ENCODE assay signal across 9 mouse cellular contexts in the genomic region with DNA sequence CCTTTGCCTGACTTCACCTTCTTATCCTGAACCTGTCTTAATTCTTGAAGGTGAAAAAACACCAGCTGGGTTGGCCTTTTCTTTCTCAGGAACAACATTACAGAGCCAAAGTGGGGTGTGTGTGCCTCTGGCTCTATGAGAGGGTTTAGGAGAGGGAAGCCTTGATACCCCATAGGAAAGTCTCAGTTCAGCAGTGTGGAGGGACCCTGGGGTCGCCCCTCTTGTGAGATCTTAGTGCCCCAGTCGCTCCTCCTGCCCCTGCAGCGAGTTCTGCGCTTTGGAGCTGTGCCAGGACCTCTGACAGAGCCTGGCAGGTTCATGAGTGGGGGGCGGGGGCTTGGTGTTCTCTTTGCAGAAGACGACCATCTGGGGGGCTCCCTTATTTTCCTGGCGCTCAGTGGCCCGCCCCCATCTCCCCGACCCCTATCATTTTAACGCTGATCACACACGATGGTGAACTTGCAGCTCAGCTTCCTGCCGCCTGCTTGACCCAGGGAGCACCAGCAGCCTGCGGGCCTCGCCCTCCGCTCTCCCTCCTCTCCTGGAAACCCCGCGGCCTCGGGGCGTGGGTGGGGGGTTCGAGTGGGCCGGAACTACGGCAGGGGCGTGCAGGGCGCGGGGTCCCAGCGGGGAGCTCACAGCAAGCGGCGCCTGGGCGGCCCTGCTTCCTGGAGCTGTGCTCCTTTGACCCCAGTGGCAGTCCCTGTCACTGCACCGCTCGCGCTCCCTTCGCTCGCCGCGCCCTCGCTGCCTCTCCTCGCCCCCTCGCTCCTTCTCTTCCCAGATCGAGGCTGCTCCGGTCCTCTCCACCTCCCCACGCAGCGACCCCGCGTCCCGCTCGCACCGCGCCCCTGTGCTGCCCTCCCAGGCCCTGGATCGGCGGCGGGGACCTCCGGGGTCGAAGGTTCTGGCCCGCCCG. TPM values are rescaled to one million over a fixed set of nuclear protein-coding genes. Genes with fewer than 3 reads are reported as not detected.
DNase-seq lines count a peak whose midpoint lies in the region; ATAC-seq and TF ChIP-seq lines count a peak whose summit lies in the region.
"Had no signal": no experiment of that assay in that cellular context is flagged by ENCODE, and none has a peak within 500 bp of the region (broad histone marks: within the 10 kb centered on the region; RNA-seq: fewer than 3 reads in every experiment).

Gene Mpped2, plus strand, starts transcription at position 487 of the 919 bp plus-strand sequence.

- H3K9me3 ChIP-seq in hindbrain, embryonic 13.5 days, result no peaks in the 10 kb centered on the region

- H3K4me3 ChIP-seq in hindbrain, embryonic 13.5 days, result peak within 1 kb of the TSS; percentile 86
- peak within 1 kb of the TSS; percentile 97 for H3K4me3 ChIP-seq in left cerebral cortex, adult 2 months

- H3K36me3 ChIP-seq in hindbrain, embryonic 13.5 days, result no peaks in the 10 kb centered on the region

- intact Hi-C loops in left cerebral cortex, adult 2 months (cut with DNase I), result loop anchor here (2.0 to 5.0 kb wide), 2 partner anchors 262 to 264 kb away; no protein-coding TSS in a partner anchor

- TF ChIP-seq CTCF in left cerebral cortex, adult 2 months (IDR thresholded peaks at IDR 0.05), result peak; percentile 47

- H3K4me2 ChIP-seq in hindbrain, embryonic 13.5 days, result peak within 1 kb of the TSS; percentile 85

- peak; percentile 66 for ATAC-seq in hindbrain, embryonic 13.5 days (ENCODE audit: low FRiP score)
- no peak for ATAC-seq in erythroid progenitor cell, adult 5-6 weeks (replicated peaks; ENCODE audit: low FRiP score, poor library complexity, severe bottlenecking)

- H3K27me3 ChIP-seq in hindbrain, embryonic 13.5 days, result 0 out of 2 replicates have a peak, but pooled peaks cover 5% of the 10 kb centered on the region

- peaks cover 36% of the 10 kb centered on the region for H3K4me1 ChIP-seq in hindbrain, embryonic 13.5 days (replicated peaks)

- peak within 1 kb of the TSS; percentile 99 for H3K27ac ChIP-seq in hindbrain, embryonic 13.5 days
- H3K27ac ChIP-seq in left cerebral cortex, adult 2 months, result peak within 1 kb of the TSS; percentile 98
- H3K27ac ChIP-seq: macrophage had no signal

- DNase-seq in adrenal gland, postnatal 10 days, result peak; percentile 74
- peak; percentile 80 to 81 for DNase-seq in cerebellum, postnatal 14 days
- peak; percentile 30 for DNase-seq in gastrocnemius, adult 18-20 months (ENCODE audit: low spot score)
- DNase-seq in left cerebral cortex, adult 2 months (ENCODE audit: extremely low spot score in 1 of 2, low spot score in 2 of 2), result peak; percentile 56 to 61
- DNase-seq in lung, postnatal 36 days, result peak; percentile 50
- DNase-seq in right cerebral cortex, postnatal 14 days, result peak; percentile 64

- peak within 1 kb of the TSS; percentile 99 for H3K9ac ChIP-seq in hindbrain, embryonic 13.5 days

- under 1% methylated on average over 37 of the region's 56 CpGs for WGBS in hindbrain, embryonic 13.5 days

RNA-seq across cellular contexts. Expression of gene Mpped2, which starts in this region (rescaled TPM):
- 10 to 100 TPM; 20.3 to 27.4 TPM for total RNA-seq in adrenal gland, postnatal 10 days (2021)
- 1 to 10 TPM; 4.6 to 7.4 TPM for total RNA-seq in gastrocnemius, adult 18-20 months (2021)
- polyA plus RNA-seq in hindbrain, embryonic 13.5 days (2015; fragmentation: Nextera tagmentation; extraction: Ambion mirVana), result 144 and 147 TPM in 2 replicates
- total RNA-seq in left cerebral cortex, adult 2 months (2021), result 10 to 100 TPM; 30.7 to 32.8 TPM
- total RNA-seq in erythroid progenitor cell, adult 5-6 weeks (2015; ENCODE audit: low replicate concordance), result not detected in 2 replicates
- total RNA-seq in erythroid progenitor cell, adult 5-6 weeks (2017; ENCODE audit: low replicate concordance), result not detected in 2 replicates
- polyA plus RNA-seq: macrophage had no signal

Comparison
In these comparisons a context has a peak if more than half of its experiments do, and no peak if none do; other contexts are left out.
1. RNA of gene Mpped2 (total RNA-seq): 30.7 to 32.8 TPM in left cerebral cortex, adult 2 months, 20.3 to 27.4 TPM in adrenal gland, postnatal 10 days and 4.6 to 7.4 TPM in gastrocnemius, adult 18-20 months; not detected in erythroid progenitor cell, adult 5-6 weeks; every median in the first group is over 4 times any median in the second.
2. DNase-seq: peak in every context shown above with its lines; median percentile 80 in cerebellum, postnatal 14 days; 74 in adrenal gland, postnatal 10 days; 64 in right cerebral cortex, postnatal 14 days; 58 in left cerebral cortex, adult 2 months; 50 in lung, postnatal 36 days; 30 in gastrocnemius, adult 18-20 months.